Mouse (Mus musculus) myocyte (in vitro differentiated cells): Measurements from ENCODE around the gene Spata7. TPM values are rescaled to one million over a fixed set of nuclear protein-coding genes. Genes with fewer than 3 reads are reported as not detected.
A peak's percentile ranks its signal among the peaks of the same experiment; 100 is the strongest.
"Not testable (repeated sequence)": the region's sequence is repeated elsewhere in the genome, so short reads cannot be mapped to it uniquely, and the experiment has no call there.

Experiments used
- H3K27me3 ChIP-seq: one replicate; pipeline ENCODE4 v1.6.1; 2011; ENCODE audit not compliant: control insufficient read depth, insufficient read depth, insufficient read length
- H3K36me3 ChIP-seq: one replicate; pipeline ENCODE4 v1.6.1; 2011; ENCODE audit not compliant: control insufficient read depth, insufficient read depth
- H3K4me2 ChIP-seq: one replicate; pipeline ENCODE4 v1.6.1; 2011; ENCODE audit warnings: low read depth, control low read depth
- H3K4me3 ChIP-seq: one replicate; pipeline ENCODE4 v1.5.1; 2011; ENCODE audit warnings: mild to moderate bottlenecking, control low read depth, moderate library complexity
- H3K79me2 ChIP-seq: one replicate; pipeline ENCODE4 v1.6.1; 2011; ENCODE audit not compliant: control insufficient read depth, insufficient read depth
- H3ac ChIP-seq: one replicate; pipeline ENCODE4 v1.6.1; 2011; ENCODE audit not compliant: control insufficient read depth, insufficient read length
- CEBPB ChIP-seq: IDR thresholded peaks from 2 replicates; pipeline ENCODE4 v1.6.1; 2011; ENCODE audit warnings: mild to moderate bottlenecking, moderate library complexity; ENCODE audit not compliant: poor library complexity, insufficient read depth, severe bottlenecking
- E2F4 ChIP-seq: IDR thresholded peaks from one replicate; pipeline ENCODE4 v1.6.1; 2011; ENCODE audit warnings: mild to moderate bottlenecking, control low read depth, moderate library complexity; ENCODE audit not compliant: insufficient read depth
- MAX ChIP-seq: IDR thresholded peaks from one replicate; pipeline ENCODE4 v1.6.1; 2011; ENCODE audit warnings: low read depth, mild to moderate bottlenecking, control low read depth
- MYOD1 ChIP-seq, 3 experiments: IDR thresholded peaks; one replicate each; pipeline ENCODE4 v1.6.1; 2011; ENCODE audit warnings: control low read depth in 2 of 3, low read depth in 2 of 3, mild to moderate bottlenecking in 2 of 3, moderate library complexity in 1 of 3; ENCODE audit not compliant: insufficient read length in 2 of 3, control insufficient read depth in 1 of 3
- MYOG ChIP-seq, 3 experiments: IDR thresholded peaks; one replicate each; pipeline ENCODE4 v1.6.1; 2011; ENCODE audit warnings: control low read depth in 2 of 3, low read depth in 2 of 3, mild to moderate bottlenecking in 2 of 3; ENCODE audit not compliant: insufficient read length in 2 of 3, control insufficient read depth in 1 of 3, insufficient read depth in 1 of 3
- POLR2A ChIP-seq: IDR thresholded peaks from one replicate; pipeline ENCODE4 v1.6.1; 2011; ENCODE audit warnings: low read depth, mild to moderate bottlenecking, control low read depth, moderate library complexity; ENCODE audit not compliant: insufficient read length
- POLR2AphosphoS2 ChIP-seq: IDR thresholded peaks from one replicate; pipeline ENCODE4 v1.6.1; 2011; ENCODE audit warnings: low read depth, control low read depth; ENCODE audit not compliant: insufficient read length
- REST ChIP-seq: IDR thresholded peaks from one replicate; pipeline ENCODE4 v1.6.1; 2011; ENCODE audit warnings: mild to moderate bottlenecking, control low read depth, moderate library complexity; ENCODE audit not compliant: insufficient read depth, insufficient read length
- SRF ChIP-seq: IDR thresholded peaks from one replicate; pipeline ENCODE4 v1.6.1; 2011; ENCODE audit warnings: low read depth; ENCODE audit not compliant: control insufficient read depth, insufficient read length
- TCF12 ChIP-seq: IDR thresholded peaks from one replicate; pipeline ENCODE4 v1.6.1; 2011; ENCODE audit warnings: mild to moderate bottlenecking, control low read depth; ENCODE audit not compliant: poor library complexity, insufficient read depth, severe bottlenecking
- TCF3 ChIP-seq: IDR thresholded peaks from one replicate; pipeline ENCODE4 v1.6.1; 2011; ENCODE audit warnings: low read depth, control low read depth; ENCODE audit not compliant: insufficient read length
- USF1 ChIP-seq: IDR thresholded peaks from one replicate; pipeline ENCODE4 v1.6.1; 2011; ENCODE audit warnings: low read depth, mild to moderate bottlenecking, control low read depth, moderate library complexity
- polyA plus RNA-seq: library from polyadenylated mRNA; unstranded; fragments of >200 nt; fragmentation: generic; extraction: Trizol; gene quantifications from one replicate; pipeline ENCODE4 v1.2.1, GENCODE M21; 2012; ENCODE audit warnings: missing spikeins

Spata7 gene
- polyA plus RNA-seq, 1 experiment = 3.8 TPM

DNA sequence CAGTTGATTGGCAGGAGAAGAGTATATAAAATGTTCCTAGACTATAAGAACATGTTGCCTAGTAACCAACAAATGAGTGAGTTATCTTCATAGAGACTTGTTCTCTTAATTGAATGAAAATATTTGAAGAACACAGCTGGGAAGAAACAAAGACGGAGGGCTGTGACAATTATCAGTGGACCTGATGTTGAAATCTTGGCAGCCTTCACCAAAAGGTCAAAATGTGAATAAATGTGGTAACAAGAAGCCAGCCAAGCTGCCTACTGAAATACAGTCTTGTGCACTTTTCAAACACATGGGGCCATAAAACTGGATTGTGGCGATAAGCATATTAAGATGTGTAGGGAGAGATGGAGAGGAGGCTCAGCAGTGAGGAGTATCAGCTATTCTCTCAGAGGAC, 8.5 kb upstream of the Spata7 start:
- H3K4me2 ChIP-seq = no peak overlapping the region
- no peaks in the 10 kb centered on the region for H3K79me2 ChIP-seq
- TF ChIP-seq USF1 (no peak), SRF (no peak), POLR2A (no peak), TCF12 (no peak), TCF3 (no peak), MAX (no peak), REST (no peak), CEBPB (no peak), MYOD1 (IDR thresholded peaks at IDR 0.05; ENCODE audit: control insufficient read depth in 1 of 3, insufficient read length in 2 of 3, low read depth in 2 of 3) (no peak), POLR2AphosphoS2 (no peak), E2F4 (no peak), MYOG (IDR thresholded peaks at IDR 0.05; ENCODE audit: control insufficient read depth in 1 of 3, insufficient read depth in 1 of 3, insufficient read length in 2 of 3, low read depth in 2 of 3) (no peak)
- H3ac ChIP-seq = no peak overlapping the region
- no peaks in the 10 kb centered on the region for H3K27me3 ChIP-seq
- H3K36me3 ChIP-seq = no peaks in the 10 kb centered on the region
- no peak overlapping the region for H3K4me3 ChIP-seq

DNA sequence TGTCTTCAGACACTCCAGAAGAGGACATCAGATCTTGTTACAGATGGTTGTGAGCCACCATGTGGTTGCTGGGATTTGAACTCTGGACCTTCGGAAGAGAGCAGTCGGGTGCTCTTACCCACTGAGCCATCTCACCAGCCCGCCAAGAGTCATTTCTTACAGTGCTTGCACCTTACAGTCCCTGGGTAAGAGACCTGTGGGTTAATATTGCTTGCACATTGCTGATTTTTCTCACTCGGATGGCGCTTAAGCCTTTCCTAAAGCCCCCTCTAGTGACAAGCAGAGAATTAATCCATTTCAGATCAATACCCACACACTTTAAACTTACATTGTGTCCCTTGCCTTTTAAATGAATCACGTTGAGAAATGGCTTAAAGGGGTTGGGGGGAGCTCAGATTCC, 7.0 kb upstream of the Spata7 start:
- H3K4me2 ChIP-seq, H3ac ChIP-seq, H3K27me3 ChIP-seq, H3K36me3 ChIP-seq, H3K79me2 ChIP-seq, H3K4me3 ChIP-seq: not testable (repeated sequence)

DNA sequence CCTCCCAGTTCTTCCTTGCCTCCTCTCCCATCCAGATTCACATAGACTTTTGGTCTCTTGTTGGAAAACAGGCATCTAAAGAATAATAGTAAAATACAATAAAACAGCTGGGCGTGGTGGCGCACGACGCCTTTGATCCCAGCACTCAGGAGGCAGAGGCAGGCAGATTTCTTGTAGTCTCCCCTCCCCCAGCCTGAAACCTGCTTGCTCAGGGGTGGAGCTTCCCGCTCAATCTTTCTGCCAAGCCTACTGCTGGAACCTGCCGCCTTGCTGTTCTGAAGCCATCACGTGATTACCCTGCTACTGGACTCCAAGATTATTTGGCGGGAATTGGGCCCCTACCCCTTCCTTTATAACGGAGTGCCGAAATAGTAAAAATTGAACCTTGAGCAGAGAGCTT, 4.7 kb upstream of the Spata7 start:
- not testable (repeated sequence) for H3K4me3 ChIP-seq, H3K27me3 ChIP-seq, H3ac ChIP-seq

DNA sequence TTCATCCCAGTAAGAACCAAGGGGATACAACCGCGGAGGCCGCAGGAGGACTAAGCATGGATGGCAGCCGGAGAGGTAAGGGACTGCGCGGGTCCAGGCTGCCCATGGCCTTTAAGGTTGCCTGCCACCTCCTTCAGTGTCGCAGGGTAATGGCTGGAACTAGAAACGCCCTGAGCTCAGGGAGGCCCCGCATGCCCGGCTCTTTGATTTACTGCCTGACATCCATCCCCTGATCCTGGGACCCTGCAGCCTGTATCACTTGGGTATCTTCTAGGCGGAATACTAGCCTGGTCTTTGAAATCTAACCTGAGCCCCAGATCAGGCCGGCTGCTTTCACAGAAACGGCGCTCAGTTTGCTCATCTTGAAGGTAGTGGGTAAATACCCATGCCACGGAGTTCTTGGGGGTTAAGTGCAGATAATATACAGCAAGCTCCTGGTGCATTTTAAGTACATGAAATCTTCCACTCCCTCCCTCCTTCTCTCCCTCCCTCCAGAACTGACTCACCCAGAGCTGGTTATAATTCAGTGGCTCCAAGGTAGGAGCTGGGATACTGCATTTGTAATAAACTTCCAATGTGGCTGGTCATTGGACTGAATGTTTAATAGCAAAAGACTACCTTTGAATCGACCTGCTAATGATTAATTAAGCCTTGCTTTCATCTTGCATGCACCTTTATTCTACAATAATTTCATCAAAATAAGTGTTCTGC, 458 bp downstream of the Spata7 start:
- H3K4me3 ChIP-seq = peak overlapping the region; percentile 80
- H3K4me2 ChIP-seq = peak overlapping the region; percentile 84
- TF ChIP-seq POLR2AphosphoS2 = no peak
- TF ChIP-seq SRF = no peak
- no peak for TF ChIP-seq MAX
- TF ChIP-seq TCF3 = no peak
- TF ChIP-seq CEBPB = no peak
- TF ChIP-seq MYOD1 (IDR thresholded peaks at IDR 0.05; ENCODE audit: control insufficient read depth in 1 of 3, insufficient read length in 2 of 3, low read depth in 2 of 3) = no peak
- TF ChIP-seq REST = no peak
- TF ChIP-seq USF1 = no peak
- TF ChIP-seq E2F4 = no peak
- TF ChIP-seq MYOG (IDR thresholded peaks at IDR 0.05; ENCODE audit: control insufficient read depth in 1 of 3, insufficient read depth in 1 of 3, insufficient read length in 2 of 3, low read depth in 2 of 3) = no peak
- no peak for TF ChIP-seq TCF12
- no peak for TF ChIP-seq POLR2A
- peaks cover 3% of the 10 kb centered on the region for H3K36me3 ChIP-seq
- no peaks in the 10 kb centered on the region for H3K79me2 ChIP-seq
- H3K27me3 ChIP-seq = no peaks in the 10 kb centered on the region
- no peak overlapping the region for H3ac ChIP-seq

More for the DNA sequence above, 4.7 kb upstream of the Spata7 start:
- not testable (repeated sequence) for H3K36me3 ChIP-seq, H3K4me2 ChIP-seq, H3K79me2 ChIP-seq

DNA sequence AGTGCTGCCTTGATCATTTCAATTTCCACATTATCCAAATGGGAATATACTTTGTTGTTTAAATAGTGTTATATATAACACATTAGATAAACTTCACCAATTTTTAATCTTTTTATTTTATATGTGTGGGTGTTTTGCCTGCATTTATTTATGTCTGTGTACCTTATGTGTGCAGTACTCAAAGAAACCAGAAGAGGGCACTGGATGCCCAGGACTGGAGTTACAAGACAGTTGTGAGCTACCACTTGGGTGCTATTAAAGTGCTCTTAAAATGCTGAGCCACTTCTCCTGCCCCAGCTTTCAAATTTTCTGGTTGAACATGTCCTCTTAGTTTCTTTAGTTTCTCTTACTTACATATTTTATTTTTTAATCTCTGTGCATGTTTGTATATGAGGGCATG, 16.9 kb downstream of the Spata7 start:
- Histone ChIP-seq H3ac (no peak overlapping the region), H3K4me3 (no peak overlapping the region), H3K79me2 (no peaks in the 10 kb centered on the region), H3K27me3 (no peaks in the 10 kb centered on the region), H3K4me2 (no peak overlapping the region), H3K36me3 (no peaks in the 10 kb centered on the region)
- TF ChIP-seq MYOG (IDR thresholded peaks at IDR 0.05; ENCODE audit: control insufficient read depth in 1 of 3, insufficient read depth in 1 of 3, insufficient read length in 2 of 3, low read depth in 2 of 3) (no peak), TCF3 (no peak), REST (no peak), USF1 (no peak), SRF (no peak), MAX (no peak)

DNA sequence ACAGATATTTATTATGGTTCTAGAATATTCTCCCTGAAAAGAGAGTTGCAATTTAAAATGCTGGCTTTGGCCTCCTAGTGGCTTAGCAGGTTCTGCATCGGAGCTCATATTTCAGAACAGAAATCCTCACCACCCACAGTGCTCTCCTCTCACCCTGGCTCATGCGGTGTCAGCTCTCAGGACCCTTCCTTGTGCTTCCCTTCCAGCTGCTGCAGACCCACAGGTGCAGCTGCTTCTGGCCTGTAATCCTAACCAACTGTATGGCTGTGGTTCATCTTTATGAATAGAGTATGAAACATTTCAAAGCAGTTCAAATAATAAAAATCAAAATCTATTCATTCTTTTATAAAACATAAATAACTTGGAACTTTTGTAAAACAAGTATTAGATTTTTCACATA, 28.9 kb downstream of the Spata7 start:
- Histone ChIP-seq H3K36me3 (peaks cover 7% of the 10 kb centered on the region), H3K4me3 (no peak overlapping the region), H3ac (no peak overlapping the region), H3K79me2 (no peaks in the 10 kb centered on the region), H3K27me3 (no peaks in the 10 kb centered on the region), H3K4me2 (no peak overlapping the region)
- TF ChIP-seq CEBPB = no peak
- peak; percentile 66 to 95 (median 94) for TF ChIP-seq MYOD1 (IDR thresholded peaks at IDR 0.05; ENCODE audit: control insufficient read depth in 1 of 3, insufficient read length in 2 of 3, low read depth in 2 of 3)
- no peak for TF ChIP-seq E2F4
- TF ChIP-seq USF1 = no peak
- peak; percentile 80 for TF ChIP-seq TCF3
- no peak for TF ChIP-seq POLR2A
- TF ChIP-seq TCF12 = peak; percentile 87
- no peak for TF ChIP-seq SRF
- no peak for TF ChIP-seq POLR2AphosphoS2
- no peak for TF ChIP-seq MAX
- peak; percentile 68 to 94 (median 92) for TF ChIP-seq MYOG (IDR thresholded peaks at IDR 0.05; ENCODE audit: control insufficient read depth in 1 of 3, insufficient read depth in 1 of 3, insufficient read length in 2 of 3, low read depth in 2 of 3)
